Mouse (Mus musculus): Measurements from ENCODE around the gene Spata7. TPM values are rescaled to one million over a fixed set of nuclear protein-coding genes. Genes with fewer than 3 reads are reported as not detected.
A peak's percentile ranks its signal among the peaks of the same experiment; 100 is the strongest.

Gene Spata7
- polyA plus RNA-seq (2012; ENCODE audit: insufficient read depth, insufficient read length, low replicate concordance, missing spikeins) = not detected in 2 replicates

DNA sequence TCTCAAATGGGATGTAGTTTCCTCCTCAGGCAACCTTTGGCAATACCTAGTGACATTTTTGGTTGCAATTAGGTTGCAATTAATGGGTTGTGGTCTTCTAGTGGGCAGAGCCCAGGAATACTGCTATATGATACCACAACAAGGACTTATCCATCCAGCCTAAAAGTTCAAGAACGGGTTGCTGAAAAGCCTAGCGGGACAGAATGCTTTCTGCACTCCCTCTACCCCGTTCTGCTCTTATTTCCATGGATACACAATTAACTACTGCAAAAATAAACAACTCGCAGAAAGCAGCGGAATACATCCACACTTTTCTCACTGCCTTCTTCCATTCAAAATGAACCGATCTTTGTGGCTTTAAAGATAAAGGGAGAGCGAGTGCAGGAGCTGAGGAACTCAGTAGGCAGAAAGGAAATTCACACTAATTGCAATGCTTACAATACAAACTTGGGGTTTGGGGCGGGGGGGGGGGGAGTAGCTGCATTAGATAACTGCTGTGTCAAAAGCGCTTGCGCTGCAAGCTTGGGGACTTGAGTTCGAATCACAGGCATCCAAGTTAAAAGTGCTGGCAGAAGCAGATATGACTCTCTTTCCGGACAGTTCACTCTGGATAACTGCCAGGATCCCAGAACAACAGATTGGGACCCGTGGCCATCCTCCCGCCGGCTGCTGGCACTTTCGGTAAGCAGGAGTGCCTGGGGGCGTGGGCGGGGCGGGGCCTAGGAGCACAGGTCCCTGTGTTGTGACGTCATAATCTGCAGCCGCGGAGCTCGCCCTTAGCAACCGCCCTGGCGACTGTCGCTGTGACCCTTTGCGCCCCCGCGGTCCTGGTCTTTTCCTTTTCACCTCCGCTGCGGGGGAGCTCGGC is at the start of gene Spata7:
Gene Spata7, plus strand, starts transcription at position 766 of the 868 bp plus-strand sequence.
- H3K4me1 ChIP-seq (ENCODE audit: control insufficient read depth, insufficient read depth, low read length) = no peaks in the 10 kb centered on the region
- peak within 1 kb of the TSS; percentile 76 for H3K27ac ChIP-seq (ENCODE audit: insufficient read depth, low read depth, low read length)
- TF ChIP-seq CTCF (IDR thresholded peaks at IDR 0.05; ENCODE audit: insufficient read depth, low read depth, low read length) (no peak), POLR2A (IDR thresholded peaks at IDR 0.05; ENCODE audit: insufficient read depth, low read depth, low read length) (no peak)
- H3K4me3 ChIP-seq (ENCODE audit: insufficient read depth, low read depth, low read length) = peak within 1 kb of the TSS; percentile 99
- WGBS = under 1% methylated on average over 32 of the region's 32 CpGs

DNA sequence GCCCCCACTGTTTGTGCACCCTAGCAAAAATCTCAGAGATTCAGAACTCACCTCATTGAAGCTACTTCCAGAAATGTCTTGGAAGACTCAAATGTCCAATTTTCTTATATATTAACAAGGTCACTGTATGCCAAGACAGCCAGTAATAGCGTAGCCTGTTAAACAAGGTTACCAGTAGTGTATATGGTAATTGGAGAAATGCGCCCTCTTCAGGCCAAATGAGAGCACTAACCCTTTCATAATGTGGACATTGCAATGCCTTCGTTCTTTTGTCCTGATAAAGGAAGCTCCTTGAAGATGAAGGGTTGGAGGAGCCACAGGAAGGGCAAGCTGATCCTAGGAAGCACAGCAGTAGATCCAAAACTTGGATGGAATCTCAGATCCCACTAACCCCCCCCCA is 42.7 kb upstream of the Spata7 start:
- no peak overlapping the region for H3K27ac ChIP-seq (ENCODE audit: insufficient read depth, low read depth, low read length)
- 49% methylated on average over 3 of the region's 3 CpGs for WGBS
- H3K4me3 ChIP-seq (ENCODE audit: insufficient read depth, low read depth, low read length) = no peak overlapping the region
- TF ChIP-seq CTCF (IDR thresholded peaks at IDR 0.05; ENCODE audit: insufficient read depth, low read depth, low read length) = no peak
- TF ChIP-seq POLR2A (IDR thresholded peaks at IDR 0.05; ENCODE audit: insufficient read depth, low read depth, low read length) = no peak
- H3K4me1 ChIP-seq (ENCODE audit: control insufficient read depth, insufficient read depth, low read length) = no peaks in the 10 kb centered on the region

DNA sequence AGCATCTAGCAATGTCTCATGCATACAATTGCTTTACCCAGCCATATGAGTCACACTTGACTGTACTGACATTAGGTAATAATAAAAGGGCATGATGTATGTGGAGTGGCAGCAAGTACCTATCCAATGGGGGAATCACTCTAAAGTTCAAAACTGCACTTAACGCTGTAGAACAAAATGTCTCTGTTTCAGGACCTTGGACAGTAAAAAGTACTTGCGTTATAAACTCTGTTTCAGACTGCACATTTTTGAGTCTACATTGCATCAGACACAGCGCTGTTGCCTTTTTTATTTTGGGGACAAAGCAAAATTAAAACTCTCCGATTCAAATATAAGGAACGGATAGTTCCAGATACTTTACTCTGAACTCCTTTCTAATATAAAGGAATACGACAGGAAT is 39.4 kb upstream of the Spata7 start:
- 60% methylated on average over 6 of the region's 6 CpGs for WGBS
- Histone ChIP-seq H3K27ac (ENCODE audit: insufficient read depth, low read depth, low read length) (no peak overlapping the region), H3K4me3 (ENCODE audit: insufficient read depth, low read depth, low read length) (no peak overlapping the region), H3K4me1 (ENCODE audit: control insufficient read depth, insufficient read depth, low read length) (no peaks in the 10 kb centered on the region)
- TF ChIP-seq POLR2A (IDR thresholded peaks at IDR 0.05; ENCODE audit: insufficient read depth, low read depth, low read length) (no peak), CTCF (IDR thresholded peaks at IDR 0.05; ENCODE audit: insufficient read depth, low read depth, low read length) (no peak)

DNA sequence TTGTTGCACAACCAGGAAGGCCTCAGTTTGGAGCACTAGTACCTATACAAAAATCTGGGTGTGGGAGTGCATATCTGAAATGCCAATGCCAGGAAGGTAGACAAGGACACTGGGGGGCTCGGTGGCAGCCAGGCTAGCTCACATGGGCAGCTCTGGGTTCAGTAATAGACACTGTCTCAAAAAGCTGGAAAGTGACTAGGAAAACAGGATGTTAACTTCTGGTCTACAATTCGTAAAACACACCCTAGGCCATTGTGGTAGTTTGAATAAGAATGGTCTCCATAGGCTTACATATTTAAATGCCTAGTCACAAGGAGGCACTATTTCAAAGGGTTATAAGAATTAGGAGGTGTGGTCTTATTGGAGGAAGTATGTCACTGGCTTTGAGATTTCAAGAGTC is 36.9 kb upstream of the Spata7 start:
- WGBS = 84% methylated on average over 2 of the region's 2 CpGs
- TF ChIP-seq POLR2A (IDR thresholded peaks at IDR 0.05; ENCODE audit: insufficient read depth, low read depth, low read length) (no peak), CTCF (IDR thresholded peaks at IDR 0.05; ENCODE audit: insufficient read depth, low read depth, low read length) (no peak)
- H3K4me1 ChIP-seq (ENCODE audit: control insufficient read depth, insufficient read depth, low read length) = no peaks in the 10 kb centered on the region
- no peak overlapping the region for H3K27ac ChIP-seq (ENCODE audit: insufficient read depth, low read depth, low read length)
- no peak overlapping the region for H3K4me3 ChIP-seq (ENCODE audit: insufficient read depth, low read depth, low read length)

DNA sequence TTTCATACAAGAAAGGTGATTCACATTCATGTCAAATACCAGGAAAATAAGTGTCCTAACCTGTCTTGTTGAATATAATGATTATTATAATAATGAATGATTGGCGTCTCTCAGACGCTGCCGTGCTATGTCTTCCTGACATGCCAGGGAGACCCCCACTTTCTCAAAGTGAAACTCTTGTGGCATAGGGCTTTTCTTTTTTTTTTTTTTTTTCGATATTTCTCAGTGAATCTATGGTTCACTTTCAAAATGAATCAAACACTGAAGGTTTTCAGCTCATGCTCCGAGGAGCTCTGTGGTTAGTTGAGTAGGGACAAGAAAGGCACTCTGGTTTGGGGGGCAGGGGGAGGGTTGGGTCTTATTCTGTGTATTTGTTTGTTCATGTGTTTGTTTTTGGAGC is 27.1 kb upstream of the Spata7 start:
- no peak overlapping the region for H3K27ac ChIP-seq (ENCODE audit: insufficient read depth, low read depth, low read length)
- TF ChIP-seq CTCF (IDR thresholded peaks at IDR 0.05; ENCODE audit: insufficient read depth, low read depth, low read length) (no peak), POLR2A (IDR thresholded peaks at IDR 0.05; ENCODE audit: insufficient read depth, low read depth, low read length) (no peak)
- 87% methylated on average over 5 of the region's 5 CpGs for WGBS

DNA sequence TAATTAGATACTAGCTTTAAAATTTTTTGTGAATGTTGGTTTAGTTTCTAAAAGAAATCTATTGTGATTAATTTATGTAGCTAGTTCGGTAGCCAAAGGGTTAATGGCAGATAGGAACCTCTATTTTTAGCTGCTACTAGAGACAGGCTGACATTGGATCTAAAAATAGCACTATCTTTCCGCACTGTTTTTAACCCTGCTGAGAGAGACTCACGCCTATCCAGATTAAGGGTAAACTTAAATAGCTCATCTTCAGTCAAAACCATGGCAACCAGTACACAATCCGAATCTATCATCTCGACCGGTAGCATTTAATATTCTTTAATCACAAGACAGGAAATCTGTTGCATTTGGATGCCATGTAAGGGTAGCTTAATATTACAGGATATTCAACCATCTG is 25.8 kb upstream of the Spata7 start:
- TF ChIP-seq CTCF (IDR thresholded peaks at IDR 0.05; ENCODE audit: insufficient read depth, low read depth, low read length) (no peak), POLR2A (IDR thresholded peaks at IDR 0.05; ENCODE audit: insufficient read depth, low read depth, low read length) (no peak)
- H3K27ac ChIP-seq (ENCODE audit: insufficient read depth, low read depth, low read length) = no peak overlapping the region
- H3K4me3 ChIP-seq (ENCODE audit: insufficient read depth, low read depth, low read length) = no peak overlapping the region
- WGBS = 10% methylated on average over 6 of the region's 6 CpGs
- H3K4me1 ChIP-seq (ENCODE audit: control insufficient read depth, insufficient read depth, low read length) = no peaks in the 10 kb centered on the region

More for the DNA sequence above, 27.1 kb upstream of the Spata7 start:
- H3K4me3 ChIP-seq (ENCODE audit: insufficient read depth, low read depth, low read length) = no peak overlapping the region
- H3K4me1 ChIP-seq (ENCODE audit: control insufficient read depth, insufficient read depth, low read length) = no peaks in the 10 kb centered on the region

DNA sequence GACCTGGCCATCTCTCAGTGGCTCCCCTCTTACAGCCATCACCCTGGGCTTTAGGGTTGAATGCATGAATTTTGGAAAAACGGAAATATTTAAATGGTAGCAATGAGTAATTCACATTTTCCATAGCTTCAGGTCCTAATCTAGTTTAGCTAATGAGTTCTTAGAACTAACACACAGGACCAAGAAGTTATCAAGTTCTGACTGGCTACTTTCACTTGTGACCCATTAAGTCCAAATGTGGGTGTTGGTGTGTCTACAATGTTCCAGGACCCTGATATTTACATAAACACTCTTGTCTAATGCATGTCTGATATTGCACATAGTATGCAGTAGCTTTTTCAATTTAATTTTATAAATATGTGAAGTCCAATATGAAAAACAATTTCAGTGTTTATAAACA is 22.7 kb upstream of the Spata7 start:
- Histone ChIP-seq H3K4me3 (ENCODE audit: insufficient read depth, low read depth, low read length) (no peak overlapping the region), H3K4me1 (ENCODE audit: control insufficient read depth, insufficient read depth, low read length) (peaks cover 2% of the 10 kb centered on the region; the same call in 1 of the 2 replicates), H3K27ac (ENCODE audit: insufficient read depth, low read depth, low read length) (no peak overlapping the region)
- TF ChIP-seq POLR2A (IDR thresholded peaks at IDR 0.05; ENCODE audit: insufficient read depth, low read depth, low read length) (no peak), CTCF (IDR thresholded peaks at IDR 0.05; ENCODE audit: insufficient read depth, low read depth, low read length) (no peak)
- WGBS = 85% methylated on average over 1 of the region's 1 CpGs

DNA sequence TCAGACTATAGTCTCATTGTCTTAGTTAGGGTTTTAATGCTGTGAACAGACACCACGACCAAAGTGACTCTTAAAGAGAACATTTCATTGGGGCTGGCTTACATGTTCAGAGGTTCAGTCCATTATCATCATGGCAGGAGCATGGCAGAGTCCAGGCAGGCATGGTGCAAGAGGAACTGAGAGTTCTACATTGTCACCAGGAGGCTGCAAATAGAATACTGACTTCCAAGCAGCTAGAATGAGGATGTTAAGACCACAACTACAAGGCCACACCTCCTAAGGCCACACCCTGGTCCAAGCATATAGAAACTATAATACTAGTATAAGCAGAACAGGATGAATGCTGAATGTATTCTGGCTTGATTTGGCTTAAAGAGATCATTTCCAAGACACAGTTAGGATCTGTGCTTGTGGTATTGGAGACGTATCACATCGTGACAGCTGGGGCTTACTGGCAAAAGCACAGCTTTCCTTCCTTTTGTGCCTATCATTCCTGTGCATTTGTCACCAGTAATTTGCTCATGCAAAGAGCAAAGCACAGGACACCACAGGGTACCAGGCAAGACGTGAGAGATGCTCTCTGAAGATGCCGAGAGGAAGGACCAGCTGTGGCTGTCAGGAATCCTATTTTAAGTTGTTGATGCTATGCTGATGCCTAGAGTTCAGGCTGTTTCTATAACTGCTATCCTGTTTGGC is 21.2 kb upstream of the Spata7 start:
- no peak for TF ChIP-seq CTCF (IDR thresholded peaks at IDR 0.05; ENCODE audit: insufficient read depth, low read depth, low read length)
- TF ChIP-seq POLR2A (IDR thresholded peaks at IDR 0.05; ENCODE audit: insufficient read depth, low read depth, low read length) = no peak

DNA sequence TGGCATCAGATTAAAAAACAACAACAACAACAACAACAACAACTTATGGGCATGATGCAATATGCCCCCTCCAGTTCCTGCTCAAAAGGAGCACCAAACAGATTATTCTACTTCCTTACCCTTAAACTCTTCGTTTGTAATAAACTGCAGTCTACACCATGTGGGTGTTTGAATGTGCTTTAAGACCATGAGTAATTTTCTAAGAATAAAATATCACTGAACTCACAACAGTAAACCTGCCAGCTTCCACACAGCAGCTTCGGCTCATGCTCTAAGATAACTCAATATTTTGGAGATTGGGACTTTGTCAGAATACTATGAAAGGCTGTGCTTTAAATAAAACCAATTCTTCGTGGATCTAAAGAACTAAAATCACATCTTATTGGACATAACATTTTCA is 17.6 kb upstream of the Spata7 start:
- TF ChIP-seq CTCF (IDR thresholded peaks at IDR 0.05; ENCODE audit: insufficient read depth, low read depth, low read length) (no peak), POLR2A (IDR thresholded peaks at IDR 0.05; ENCODE audit: insufficient read depth, low read depth, low read length) (no peak)
- WGBS = 35% methylated on average over 3 of the region's 3 CpGs
- H3K4me3 ChIP-seq (ENCODE audit: insufficient read depth, low read depth, low read length) = no peak overlapping the region
- H3K27ac ChIP-seq (ENCODE audit: insufficient read depth, low read depth, low read length) = no peak overlapping the region
- peaks cover 5% of the 10 kb centered on the region for H3K4me1 ChIP-seq (ENCODE audit: control insufficient read depth, insufficient read depth, low read length)

More for the DNA sequence above, 21.2 kb upstream of the Spata7 start:
- WGBS = 55% methylated on average over 5 of the region's 5 CpGs
- Histone ChIP-seq H3K4me3 (ENCODE audit: insufficient read depth, low read depth, low read length) (no peak overlapping the region), H3K4me1 (ENCODE audit: control insufficient read depth, insufficient read depth, low read length) (peaks cover 2% of the 10 kb centered on the region; the same call in 1 of the 2 replicates), H3K27ac (ENCODE audit: insufficient read depth, low read depth, low read length) (no peak overlapping the region)

All from olfactory bulb, adult 2 months (tissue).